Mouse (Mus musculus): ENCODE measurements around the gene Wdr62. TPM values are rescaled to one million over a fixed set of nuclear protein-coding genes. Genes with fewer than 3 reads are reported as not detected.
A peak's percentile ranks its signal among the peaks of the same experiment; 100 is the strongest.

Wdr62 gene
- total RNA-seq (2015; ENCODE audit: low replicate concordance) = 42.8 and 71.4 TPM in 2 replicates
- total RNA-seq (2017; ENCODE audit: low replicate concordance) = 26.2 and 31.1 TPM in 2 replicates

DNA sequence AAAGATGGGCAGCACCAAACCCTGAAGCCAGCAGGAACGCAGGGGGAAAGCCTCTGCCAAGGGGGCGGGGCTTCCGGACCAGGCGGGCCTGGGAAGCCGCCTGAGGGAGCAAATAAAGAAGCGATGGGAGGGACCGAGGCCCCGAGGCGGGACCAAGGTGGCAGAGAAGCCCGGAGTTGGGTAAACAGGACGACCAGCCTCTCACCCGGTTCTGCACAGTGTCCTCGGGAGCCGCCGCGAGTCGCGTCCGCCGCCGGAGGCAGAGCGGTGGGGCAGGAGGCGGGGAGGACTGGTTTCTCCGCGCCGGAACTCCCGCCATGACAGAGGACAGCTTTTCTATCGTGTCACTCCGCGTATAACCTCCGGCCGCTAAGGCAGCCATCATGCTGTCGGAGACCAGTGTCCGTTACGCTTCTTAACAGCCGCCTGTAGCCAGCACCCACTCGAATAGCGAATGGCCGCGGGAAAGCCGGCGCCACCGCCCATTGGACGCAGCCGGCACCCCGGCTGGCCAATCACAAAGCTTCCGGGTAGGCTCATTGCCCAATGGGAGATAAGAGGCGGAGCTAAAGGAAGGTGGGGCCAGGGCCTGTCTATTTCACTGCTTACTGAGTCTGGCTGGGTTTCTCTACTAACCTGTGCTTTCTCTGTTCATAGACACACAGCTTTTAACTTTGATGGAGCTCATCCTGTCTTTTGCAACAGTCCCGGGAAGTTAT, at the start of gene Wdr62, which contains the start of gene Thap8:
Wdr62 (minus strand) TSS at position 469 of the 719 bp plus-strand sequence.
Thap8 (plus strand) TSS at position 144 of the 719 bp plus-strand sequence.
- ATAC-seq (replicated peaks; ENCODE audit: low FRiP score, poor library complexity, severe bottlenecking) = peak; percentile 92

DNA sequence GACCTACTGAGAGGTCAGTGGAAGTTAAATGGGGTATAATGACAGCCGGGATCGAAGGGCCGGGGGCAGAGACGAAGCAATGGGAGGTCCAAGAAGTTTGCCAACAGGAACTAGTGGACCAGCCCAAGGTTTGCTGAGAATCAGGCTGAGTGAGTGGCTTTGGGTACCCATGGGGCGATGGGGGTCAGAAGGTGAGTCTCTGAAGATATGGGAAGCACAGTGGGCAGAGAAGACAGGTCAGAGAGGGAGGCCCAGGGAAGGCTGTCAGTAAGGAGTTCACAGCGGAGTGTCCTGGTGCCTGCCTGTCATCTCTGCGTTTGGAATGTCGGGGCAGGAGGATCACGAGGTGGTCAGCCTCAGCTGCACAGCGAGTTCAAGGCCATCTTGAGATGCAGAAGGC, 48.2 kb upstream of the Wdr62 start:
- ATAC-seq (replicated peaks; ENCODE audit: low FRiP score, poor library complexity, severe bottlenecking) = no peak

DNA sequence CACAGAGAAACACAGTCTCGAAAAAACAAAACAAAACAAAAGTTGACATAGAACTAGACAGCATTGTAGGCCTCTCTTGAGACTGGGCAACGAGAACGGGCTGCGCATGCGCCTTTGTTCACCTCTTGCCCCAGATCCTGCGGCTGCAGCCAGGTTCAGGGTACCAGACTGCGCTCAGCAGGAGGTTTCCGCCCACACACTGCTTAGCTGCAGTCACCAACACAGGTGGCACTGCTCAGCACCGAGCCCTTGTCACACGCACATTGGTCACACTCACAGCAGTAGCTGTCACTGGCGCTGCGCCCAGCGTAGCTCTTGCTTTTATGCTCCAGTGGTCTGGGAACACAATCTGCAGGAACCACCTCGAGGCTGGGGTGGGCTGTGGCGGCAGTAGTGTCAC, 46.9 kb upstream of the Wdr62 start:
- ATAC-seq (replicated peaks; ENCODE audit: low FRiP score, poor library complexity, severe bottlenecking) = no peak

DNA sequence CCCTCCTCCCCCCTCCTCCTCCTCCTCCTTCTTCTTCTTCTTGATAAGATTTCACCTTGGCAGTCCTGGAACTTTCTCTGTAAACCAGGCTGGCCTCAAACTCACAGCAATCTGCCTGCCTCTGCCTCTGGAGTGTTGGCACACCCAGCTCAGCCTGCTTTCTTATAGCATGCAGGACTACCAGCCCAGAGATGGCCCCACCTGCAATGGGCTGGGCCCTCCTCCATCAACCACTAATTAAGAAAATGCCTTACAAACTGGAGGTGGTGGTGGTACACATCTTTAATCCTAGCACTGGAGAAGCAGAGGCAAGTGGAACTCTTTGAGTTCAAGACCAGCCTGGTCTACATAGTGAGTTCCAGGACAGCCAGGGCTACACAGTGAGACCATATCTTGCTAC, 46.2 kb upstream of the Wdr62 start:
- ATAC-seq (replicated peaks; ENCODE audit: low FRiP score, poor library complexity, severe bottlenecking) = no peak

DNA sequence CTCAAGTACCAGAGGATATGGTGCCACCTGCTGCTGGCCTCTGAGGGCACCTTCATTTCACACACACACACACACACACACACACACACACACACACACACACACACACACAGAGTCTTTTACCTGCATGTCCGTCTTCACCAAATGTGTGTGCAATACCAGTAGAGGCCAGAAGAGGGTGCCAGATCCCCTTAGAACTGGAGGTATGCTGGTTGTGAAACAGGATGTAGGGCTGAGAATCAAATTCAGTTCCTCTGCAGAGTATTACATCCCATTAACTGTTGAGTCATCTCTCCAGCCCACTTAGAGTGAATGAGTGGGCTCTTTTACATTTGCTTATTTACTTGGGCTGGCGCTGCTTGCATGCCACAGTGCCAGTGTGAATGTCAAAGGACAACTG, 45.1 kb upstream of the Wdr62 start:
- no peak for ATAC-seq (replicated peaks; ENCODE audit: low FRiP score, poor library complexity, severe bottlenecking)

DNA sequence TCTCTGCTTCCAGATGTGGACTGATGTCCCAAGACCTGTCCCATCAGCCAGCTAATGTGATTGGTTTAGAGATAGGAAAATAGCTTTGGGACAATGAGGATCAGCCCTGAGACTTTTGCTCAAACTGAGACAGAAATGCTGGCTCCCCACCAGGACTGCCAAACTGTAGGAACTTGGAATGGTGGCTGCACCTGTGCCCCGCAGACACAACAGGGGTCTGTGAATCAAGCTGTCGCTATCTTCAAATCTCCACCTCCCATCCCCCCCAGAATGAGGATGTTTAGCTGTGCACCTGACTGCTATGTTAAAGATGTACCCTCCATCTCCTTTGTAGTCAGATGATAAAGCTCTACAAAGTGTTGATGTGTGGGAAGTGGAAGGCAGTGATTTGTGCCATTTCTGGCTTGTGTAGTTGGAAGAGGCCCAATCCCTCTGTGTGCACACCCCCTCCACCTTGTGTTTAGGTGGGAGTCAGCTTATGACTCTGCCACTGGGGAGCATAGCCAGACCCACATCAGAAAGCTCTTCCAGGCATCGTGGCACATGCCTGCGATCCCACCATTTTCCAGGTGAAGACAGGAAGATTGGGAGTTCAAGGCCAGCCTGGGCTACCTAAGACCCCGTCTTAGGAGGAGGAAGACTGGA, 44.2 kb upstream of the Wdr62 start:
- no peak for ATAC-seq (replicated peaks; ENCODE audit: low FRiP score, poor library complexity, severe bottlenecking)

DNA sequence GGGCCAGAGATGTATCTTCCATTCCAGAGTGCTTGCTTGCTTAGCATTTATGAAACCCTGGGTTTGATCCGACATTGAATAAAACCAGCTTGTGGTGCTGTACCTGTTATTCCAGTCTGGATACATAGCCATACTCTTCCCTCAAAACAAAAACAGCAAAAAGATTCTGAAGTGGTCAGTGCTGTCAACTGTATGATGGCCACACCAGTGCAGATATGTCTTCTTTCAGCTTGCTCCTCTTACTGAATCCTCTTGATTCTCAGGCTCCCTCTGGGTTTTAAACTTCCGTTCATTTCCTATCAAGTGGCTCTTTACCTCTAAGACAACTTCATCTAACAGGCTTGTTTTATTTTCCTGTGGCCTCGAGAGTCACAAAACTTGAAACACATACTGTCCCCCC, 43.6 kb upstream of the Wdr62 start, which contains the start of gene Sdhaf1:
Sdhaf1 (minus strand) TSS at position 101 of the 400 bp plus-strand sequence.
- no peak for ATAC-seq (replicated peaks; ENCODE audit: low FRiP score, poor library complexity, severe bottlenecking)

DNA sequence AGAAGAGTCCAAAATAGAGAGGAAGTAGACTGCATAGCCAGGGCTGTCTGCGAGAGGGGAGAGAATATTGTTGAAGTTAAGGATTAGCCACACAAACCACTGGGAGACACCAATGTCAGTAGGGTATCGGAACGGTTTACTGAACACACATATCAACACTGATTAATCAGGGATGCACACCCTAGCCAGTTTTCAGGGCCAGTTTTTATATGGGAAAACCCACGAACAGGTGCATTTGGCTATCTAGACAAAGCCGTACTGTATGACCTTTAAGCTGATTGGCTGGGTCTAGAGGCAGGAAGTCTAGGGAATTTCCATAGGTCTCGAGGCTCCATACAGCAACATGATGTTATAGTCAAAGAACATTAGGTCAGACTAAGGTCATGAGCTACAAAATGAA, 42.6 kb upstream of the Wdr62 start:
- ATAC-seq (replicated peaks; ENCODE audit: low FRiP score, poor library complexity, severe bottlenecking) = no peak

DNA sequence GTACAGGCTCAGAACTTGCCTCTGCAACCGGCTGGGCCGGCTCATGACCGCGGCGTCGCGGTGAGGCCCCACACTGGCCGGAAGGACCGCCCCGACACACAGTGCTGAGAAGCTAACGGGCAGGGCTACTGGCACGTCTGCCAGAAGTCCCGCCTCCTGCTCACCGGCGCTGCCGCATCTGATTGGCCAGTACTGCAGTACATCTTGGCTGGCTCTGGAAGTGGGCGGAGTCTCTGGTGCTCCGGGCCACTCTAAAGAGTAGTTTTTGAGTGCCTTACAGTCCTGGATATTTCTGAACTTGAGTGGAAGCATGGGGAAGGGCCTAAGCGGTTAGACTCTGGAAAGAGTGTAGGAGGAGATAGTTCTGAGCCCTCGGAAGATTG, 42.1 kb upstream of the Wdr62 start:
- peak; percentile 98 for ATAC-seq (replicated peaks; ENCODE audit: low FRiP score, poor library complexity, severe bottlenecking)

DNA sequence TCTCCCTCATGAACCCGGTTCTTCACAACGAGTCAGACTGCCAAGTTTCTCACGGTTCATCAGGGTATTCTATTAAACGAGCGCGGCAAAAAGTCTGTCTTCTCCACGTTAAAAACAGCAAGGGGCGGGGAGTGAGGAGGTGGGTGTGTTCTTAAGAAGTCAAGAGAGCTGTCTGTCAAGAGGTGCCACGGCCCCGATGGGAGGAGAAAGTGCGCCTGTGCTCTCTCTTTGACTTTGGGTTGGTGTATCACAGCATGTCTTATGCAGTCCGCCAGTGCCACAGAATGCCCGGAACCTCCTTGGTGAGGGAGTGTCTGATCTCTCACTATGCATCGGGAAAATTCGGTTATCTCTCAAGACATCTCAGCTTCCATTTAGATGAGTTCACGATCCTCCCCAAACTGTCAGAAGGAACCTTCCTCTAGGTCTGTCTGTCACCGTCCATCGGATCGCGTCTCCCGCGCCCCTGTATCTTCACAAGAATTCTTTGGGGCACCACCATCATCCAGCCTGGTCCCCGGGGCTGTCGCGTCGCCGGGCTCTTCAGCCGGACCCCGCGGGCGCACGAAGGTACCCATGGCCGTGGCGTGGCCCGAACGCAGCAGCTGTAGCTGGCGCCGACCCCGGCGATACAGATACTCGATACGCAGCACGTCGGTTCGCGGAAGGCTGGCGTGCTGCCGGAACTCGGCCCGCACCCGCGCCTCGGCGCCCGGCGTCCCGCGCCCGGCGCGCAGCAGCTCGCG, 41.5 kb upstream of the Wdr62 start, which contains the start of gene E130208F15Rik:
E130208F15Rik (plus strand) TSS at position 202 of the 746 bp plus-strand sequence.
- peak; percentile 48; the same call in 1 of the 2 replicates for ATAC-seq (replicated peaks; ENCODE audit: low FRiP score, poor library complexity, severe bottlenecking)

DNA sequence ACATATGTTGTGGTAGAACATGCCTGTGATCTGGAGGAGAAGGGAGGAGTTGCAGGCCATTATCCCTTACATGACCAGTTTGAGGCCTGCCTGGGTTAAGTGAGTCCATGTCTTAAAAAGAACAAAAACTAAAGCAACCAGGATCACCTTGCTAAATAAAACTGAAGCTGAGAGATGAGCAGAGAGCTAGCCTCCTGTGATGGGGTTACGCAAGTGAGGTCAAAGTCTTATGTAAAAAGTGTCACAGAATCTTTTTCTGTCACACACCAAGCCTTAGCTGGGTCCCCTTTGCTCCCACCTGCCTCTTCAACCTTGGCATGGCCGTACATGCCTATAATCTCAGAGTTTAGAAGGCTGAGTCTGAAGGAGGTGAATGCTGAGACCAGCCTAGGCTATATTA, 40.7 kb upstream of the Wdr62 start:
- no peak for ATAC-seq (replicated peaks; ENCODE audit: low FRiP score, poor library complexity, severe bottlenecking)

DNA sequence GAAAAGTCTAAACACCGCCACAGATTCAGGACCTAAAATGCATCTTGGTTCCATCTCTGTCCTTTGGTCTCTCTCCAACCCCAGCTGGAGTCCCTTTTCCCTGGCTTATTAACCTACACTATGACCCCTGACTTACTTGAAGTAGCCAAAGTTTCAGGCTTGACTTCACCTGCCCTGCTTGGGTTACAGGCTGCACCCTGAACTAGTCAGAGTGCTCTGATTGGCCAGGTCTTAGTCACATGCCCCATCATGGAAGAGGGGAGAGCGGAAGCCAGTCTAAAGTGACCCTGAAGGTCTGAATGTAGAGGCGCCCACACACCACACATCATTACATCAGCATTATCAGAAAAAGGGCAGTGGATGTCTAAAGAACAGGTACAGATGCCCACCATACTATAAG, 37.9 kb upstream of the Wdr62 start:
- ATAC-seq (replicated peaks; ENCODE audit: low FRiP score, poor library complexity, severe bottlenecking) = no peak

DNA sequence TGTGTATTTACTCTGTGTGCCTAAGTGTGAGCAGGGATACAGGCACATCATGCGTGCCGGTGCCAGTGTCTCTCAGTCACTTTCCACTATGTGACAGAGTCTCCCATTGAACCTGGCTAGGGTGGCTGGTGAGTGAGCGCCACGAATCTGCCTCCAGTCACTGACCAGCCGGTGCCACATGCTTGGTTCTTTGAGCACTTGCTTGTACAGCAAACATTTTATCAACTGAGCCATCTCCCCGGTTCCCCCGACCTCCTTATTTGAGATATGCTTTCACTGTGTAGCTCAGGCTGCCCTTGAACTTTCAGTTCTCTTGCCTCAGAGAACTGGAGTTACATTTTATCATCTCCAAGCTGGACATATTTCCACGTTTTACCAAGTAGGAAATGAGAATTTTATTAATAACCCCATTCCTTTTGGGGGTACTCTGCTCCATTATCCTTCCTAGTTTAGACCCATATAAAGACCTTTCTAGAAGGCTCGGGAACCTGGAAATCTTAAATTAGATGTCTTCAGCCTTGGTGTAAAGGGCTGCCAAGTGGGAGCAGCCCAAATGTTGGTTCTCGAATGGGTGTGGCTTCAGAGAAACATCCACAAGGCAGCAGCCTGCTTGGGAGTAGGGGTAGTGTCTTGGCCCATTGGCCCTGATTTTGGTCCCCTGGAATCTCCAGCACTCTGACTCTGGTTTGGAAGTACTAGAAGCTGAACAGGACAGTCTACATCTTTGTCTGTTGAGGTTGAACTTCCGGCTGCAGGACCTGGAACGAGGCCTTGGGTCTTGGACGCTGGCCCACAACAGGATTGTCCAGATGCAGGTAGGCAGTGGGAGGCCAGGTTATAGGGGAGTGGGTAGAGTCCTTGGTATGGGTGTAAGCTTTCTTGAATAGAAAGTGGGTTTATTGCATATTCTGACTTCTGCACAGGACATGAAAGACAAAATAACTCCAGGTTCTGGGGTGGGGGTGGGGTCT, 35.6 kb upstream of the Wdr62 start:
- no peak for ATAC-seq (replicated peaks; ENCODE audit: low FRiP score, poor library complexity, severe bottlenecking)

DNA sequence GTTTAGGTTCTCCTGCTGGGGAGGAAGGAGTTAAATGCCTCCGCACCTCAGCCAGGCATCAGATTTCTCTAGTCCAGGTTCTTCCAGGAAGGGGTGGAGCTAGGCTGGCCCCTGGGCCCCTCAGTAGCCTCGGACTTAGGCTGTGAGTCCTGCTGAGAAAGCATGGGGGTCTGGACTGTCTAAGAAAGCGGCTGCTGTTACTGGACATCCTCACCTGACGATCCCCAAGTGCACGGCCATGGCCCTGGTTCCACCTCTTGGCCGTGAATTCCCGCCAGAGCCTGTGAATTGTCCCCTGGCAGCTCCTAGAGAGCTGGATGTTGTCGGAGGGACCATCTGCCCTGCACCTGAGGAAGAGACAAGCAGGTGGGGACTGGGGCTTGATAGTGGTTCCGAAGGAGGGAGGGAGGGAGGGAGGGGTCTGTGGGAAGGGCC, 34.5 kb upstream of the Wdr62 start, which contains the start of gene Syne4:
Syne4 (plus strand) TSS at position 87 of the 435 bp plus-strand sequence.
- ATAC-seq (replicated peaks; ENCODE audit: low FRiP score, poor library complexity, severe bottlenecking) = no peak

DNA sequence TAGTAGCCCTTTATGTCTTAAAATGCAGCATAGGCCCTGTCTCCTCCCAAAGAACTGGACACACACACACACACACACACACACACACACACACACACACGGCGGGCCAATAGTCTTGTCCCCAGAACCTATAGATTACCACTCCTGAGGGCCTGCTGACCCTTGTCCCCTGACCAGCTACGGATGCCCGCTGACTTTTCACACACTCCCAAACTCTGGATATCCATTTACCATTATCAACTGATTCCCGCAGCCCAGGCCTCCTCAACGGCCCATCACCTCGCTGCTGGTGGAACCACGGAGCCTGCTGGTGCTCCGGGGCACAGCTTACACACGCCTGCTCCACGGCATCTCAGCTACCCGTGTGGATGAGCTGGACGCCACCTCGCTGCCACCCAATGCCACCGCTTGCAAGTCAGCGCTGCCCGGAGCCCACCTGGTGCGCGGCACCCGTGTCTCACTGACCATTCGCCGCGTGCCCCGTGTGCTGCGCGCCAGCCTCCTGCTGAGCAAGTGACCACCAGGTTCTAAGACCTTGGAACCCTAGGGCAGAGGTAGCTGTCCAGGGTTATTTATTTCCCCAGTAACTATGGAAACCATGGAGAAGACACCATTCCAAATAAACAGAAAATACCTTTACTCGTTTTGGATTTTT, 33.6 kb upstream of the Wdr62 start:
- ATAC-seq (replicated peaks; ENCODE audit: low FRiP score, poor library complexity, severe bottlenecking) = no peak

DNA sequence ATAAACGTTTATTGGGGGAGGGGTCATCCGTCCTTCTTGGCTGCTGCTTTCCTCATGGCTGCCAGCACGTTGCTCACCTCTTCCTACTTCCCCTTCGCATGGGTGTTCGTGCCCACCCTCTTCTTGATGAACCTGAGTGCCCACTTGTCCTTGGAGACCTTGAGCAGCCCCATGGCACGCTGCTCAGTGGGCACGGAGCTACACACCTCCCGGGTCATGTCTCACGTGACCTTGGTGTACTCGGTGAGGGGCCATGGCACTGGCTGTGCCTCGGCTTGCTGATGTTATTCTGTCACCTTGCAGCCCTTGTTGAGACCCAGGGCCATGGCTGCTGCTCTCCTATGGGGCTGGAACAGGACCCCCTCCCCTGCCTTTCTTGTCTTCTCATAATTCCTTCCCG, 29.9 kb upstream of the Wdr62 start:
- ATAC-seq (replicated peaks; ENCODE audit: low FRiP score, poor library complexity, severe bottlenecking) = no peak

DNA sequence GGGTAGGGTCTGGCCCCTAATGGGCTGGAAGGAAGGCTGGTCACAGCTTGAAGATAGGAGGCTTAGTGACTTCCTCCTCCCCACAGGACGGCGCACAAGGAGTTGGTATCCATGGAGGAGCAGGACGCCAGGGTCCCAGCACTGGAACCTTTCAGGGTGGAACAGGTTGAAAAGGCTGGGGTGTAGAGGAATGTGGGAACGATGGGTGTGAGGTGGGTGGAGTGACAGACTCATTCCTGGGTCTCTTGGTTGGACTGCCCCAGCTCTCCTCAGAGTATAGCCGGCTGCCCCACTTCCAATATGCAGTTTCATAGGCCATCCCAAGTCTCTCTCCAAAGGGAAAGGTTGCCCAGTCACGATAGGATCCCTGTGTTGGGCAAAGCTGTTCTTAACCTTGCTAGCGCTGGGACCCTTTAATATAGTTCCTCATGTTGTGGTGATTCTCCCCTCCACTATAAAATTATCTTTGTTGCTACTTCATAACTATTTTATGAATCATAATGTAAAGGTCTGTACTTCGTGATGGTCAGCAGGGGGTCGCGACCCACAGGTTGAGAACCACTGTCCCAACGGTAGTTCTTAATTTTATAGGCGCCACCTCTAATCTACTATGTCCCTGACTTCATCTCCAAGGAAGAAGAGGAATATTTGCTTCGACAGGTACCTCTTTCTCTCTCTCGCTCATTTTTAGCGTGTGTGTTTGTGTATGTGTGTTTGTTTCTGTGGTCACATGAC, 29.3 kb upstream of the Wdr62 start:
- ATAC-seq (replicated peaks; ENCODE audit: low FRiP score, poor library complexity, severe bottlenecking) = no peak

Measured in erythroid progenitor cell, adult 5-6 weeks (primary cell).